ENCODE assay signal across 22 mouse cellular contexts in the genomic region with DNA sequence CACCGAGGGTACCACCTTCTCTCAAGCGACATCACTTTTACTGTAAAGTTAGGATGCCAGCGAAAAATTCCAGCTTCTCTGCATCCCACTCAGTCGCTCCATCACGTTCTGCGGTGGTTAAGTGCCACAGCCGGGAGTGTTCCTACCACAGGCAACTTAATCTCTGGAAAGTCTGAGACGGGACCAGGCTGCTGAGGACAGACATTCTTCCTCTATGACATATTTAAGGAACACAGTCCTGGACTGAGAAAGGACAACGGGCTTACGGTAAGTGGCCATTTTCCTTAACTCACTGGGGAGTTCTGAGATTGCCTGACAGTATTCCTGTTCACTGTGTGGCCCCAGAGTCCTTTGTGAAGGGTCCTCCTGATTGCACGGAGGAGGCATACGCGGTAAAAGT. TPM values are rescaled to one million over a fixed set of nuclear protein-coding genes. Genes with fewer than 3 reads are reported as not detected.
"Had no signal": no experiment of that assay in that cellular context is flagged by ENCODE, and none has a peak within 500 bp of the region (broad histone marks: within the 10 kb centered on the region; RNA-seq: fewer than 3 reads in every experiment).

No protein-coding gene starts in this region.

- H3K4me2 ChIP-seq: lung, embryonic 14.5 days; midbrain, embryonic 12.5 days; neural tube, embryonic 13.5 days; neural tube, embryonic 15.5 days had no signal

- H3K4me1 ChIP-seq: midbrain, embryonic 10.5 days; midbrain, embryonic 12.5 days had no signal

- H3K27ac ChIP-seq: midbrain, embryonic 10.5 days; midbrain, embryonic 12.5 days; neural tube, embryonic 13.5 days; neural tube, embryonic 15.5 days had no signal

- H3K9me3 ChIP-seq: midbrain, embryonic 10.5 days; midbrain, embryonic 12.5 days; neural tube, embryonic 13.5 days; neural tube, embryonic 15.5 days had no signal

- ATAC-seq: midbrain, embryonic 16.5 days had no signal

- DNase-seq: lung, adult 18-20 months; lung, embryonic 14.5 days; lung, postnatal 10 days; lung, postnatal 4 days; midbrain, embryonic 14.5 days; retina, postnatal 1 day; right cerebral cortex, adult 18-20 months; right cerebral cortex, postnatal 25 days; right cerebral cortex, postnatal 4 days; spleen, adult 18-20 months; thymus, adult 18-20 months; thymus, postnatal 14 days; thymus, postnatal 36 days had no signal

- H3K9ac ChIP-seq: lung, embryonic 14.5 days; midbrain, embryonic 12.5 days; neural tube, embryonic 13.5 days; neural tube, embryonic 15.5 days had no signal

- H3K4me3 ChIP-seq: midbrain, embryonic 10.5 days; midbrain, embryonic 12.5 days; myocyte; neural tube, embryonic 13.5 days; neural tube, embryonic 15.5 days had no signal

- H3K27me3 ChIP-seq: midbrain, embryonic 12.5 days; neural tube, embryonic 13.5 days; neural tube, embryonic 15.5 days had no signal

RNA-seq across cellular contexts. Expression of gene Nsun7, which starts 40.9 kb away (rescaled TPM):
- total RNA-seq: megakaryocyte, adult 5-6 weeks; megakaryocyte-erythroid progenitor cell, adult 5-6 weeks had no signal
- polyA plus RNA-seq: myocyte; small intestine, adult 2 months had no signal
